Mouse (Mus musculus): ENCODE results near the gene Snapc2. TPM values are rescaled to one million over a fixed set of nuclear protein-coding genes. Genes with fewer than 3 reads are reported as not detected.

The Snapc2 gene
- polyA plus RNA-seq, 1 experiment from 2014 or later = 58.5 TPM

DNA sequence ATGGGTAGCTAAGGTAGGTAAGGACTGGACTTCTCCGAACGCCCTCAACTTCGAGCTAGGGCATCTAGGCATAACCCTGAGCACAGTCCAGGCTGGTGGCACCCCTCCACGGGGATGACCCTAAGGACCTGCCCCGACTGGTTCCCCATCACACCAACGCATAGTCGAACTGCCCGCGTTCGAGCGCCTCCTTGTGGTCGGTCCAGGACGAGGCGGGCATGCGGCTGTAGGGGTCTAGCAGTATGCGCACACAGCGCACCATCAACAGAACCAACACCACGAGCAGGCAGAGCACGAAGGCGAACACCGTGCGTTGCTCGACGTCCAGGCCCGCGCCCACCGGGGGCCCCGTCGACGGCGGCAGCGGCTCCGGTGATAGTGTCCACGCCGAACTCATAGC is 5.4 kb downstream of the Snapc2 start:
- H3K4me1 ChIP-seq (replicated peaks) = peaks cover 49% of the 10 kb centered on the region
- H3K9me3 ChIP-seq = no peaks in the 10 kb centered on the region
- 2% methylated on average over 35 of the region's 35 CpGs for WGBS
- peak overlapping the region; percentile 97 for H3K27ac ChIP-seq (replicated peaks)
- ATAC-seq (ENCODE audit: low read depth) = peak; percentile 70
- no peaks in the 10 kb centered on the region for H3K27me3 ChIP-seq
- peaks cover 65% of the 10 kb centered on the region for H3K36me3 ChIP-seq
- peak overlapping the region; percentile 72 for H3K4me2 ChIP-seq
- peak overlapping the region; percentile 78 for H3K4me3 ChIP-seq
- peak overlapping the region; percentile 89 for H3K9ac ChIP-seq

DNA sequence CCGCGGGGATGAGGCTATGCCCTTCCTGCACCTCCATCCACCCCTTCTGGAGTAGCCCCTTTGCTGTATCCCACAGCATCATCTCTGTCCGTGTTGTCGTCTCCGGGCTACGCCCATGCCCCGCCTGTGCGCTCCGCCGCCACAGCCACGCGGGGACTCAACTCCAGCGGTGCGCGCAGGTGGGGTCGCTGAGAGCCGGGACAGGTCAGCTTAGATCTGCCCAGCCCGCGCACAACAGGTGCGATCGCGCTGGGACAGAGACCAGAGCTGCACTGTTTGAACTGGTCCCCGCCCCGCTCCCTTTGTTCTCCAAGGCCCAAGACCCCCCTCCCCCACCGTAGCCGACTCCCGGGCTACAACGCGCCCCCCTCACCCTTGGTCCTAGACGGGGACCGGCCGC is 5.8 kb downstream of the Snapc2 start:
- Histone ChIP-seq H3K27me3 (no peaks in the 10 kb centered on the region), H3K9me3 (no peaks in the 10 kb centered on the region), H3K9ac (peak overlapping the region; percentile 89), H3K4me2 (peak overlapping the region; percentile 72), H3K4me3 (peak overlapping the region; percentile 78), H3K27ac (replicated peaks) (peak overlapping the region; percentile 97), H3K36me3 (peaks cover 70% of the 10 kb centered on the region), H3K4me1 (replicated peaks) (peaks cover 47% of the 10 kb centered on the region)
- under 1% methylated on average over 32 of the region's 32 CpGs for WGBS
- peak; percentile 80 for ATAC-seq (ENCODE audit: low read depth)

DNA sequence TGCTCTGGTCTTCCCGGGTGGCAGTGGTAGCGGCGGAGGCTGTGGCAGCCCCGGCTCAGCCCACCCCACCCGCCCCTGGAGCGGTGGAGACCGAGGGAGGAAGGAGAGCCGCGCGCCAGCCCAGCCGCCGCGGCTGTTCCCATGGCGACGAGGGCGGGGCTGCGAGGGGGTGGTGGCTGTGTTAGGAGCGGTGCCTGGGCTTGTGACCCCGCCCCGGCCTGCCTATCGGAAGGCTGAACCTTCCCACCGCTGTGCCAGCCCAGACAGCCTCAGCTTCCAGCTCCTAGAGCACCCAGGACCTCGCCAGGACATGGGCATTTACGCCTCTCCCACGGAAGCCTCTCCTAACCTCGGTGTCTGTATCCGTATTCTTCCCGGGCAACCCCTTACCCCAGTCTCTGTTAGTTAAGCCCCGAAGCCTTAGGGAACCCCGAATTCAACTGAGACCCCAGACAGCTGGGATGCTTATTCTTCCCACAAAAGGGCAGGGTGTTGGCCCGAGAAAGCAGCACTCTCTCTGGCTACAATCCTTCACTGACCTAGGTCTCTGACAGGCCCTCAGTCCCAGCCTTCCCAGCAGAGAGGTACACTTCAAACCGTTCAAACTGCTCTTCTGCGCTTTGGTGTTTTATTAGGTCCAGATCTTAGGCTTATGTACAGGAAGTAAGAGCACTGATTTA is 6.4 kb downstream of the Snapc2 start, which contains the start of gene Ctxn1:
Gene Ctxn1 (minus strand): TSS at position 150 of the 680 bp plus-strand sequence.
- Histone ChIP-seq H3K4me3 (peak within 1 kb of the TSS; percentile 78), H3K27ac (replicated peaks) (peak within 1 kb of the TSS; percentile 97), H3K4me2 (peak within 1 kb of the TSS; percentile 72), H3K36me3 (peaks cover 75% of the 10 kb centered on the region), H3K9ac (peak within 1 kb of the TSS; percentile 89), H3K9me3 (no peaks in the 10 kb centered on the region), H3K27me3 (no peaks in the 10 kb centered on the region), H3K4me1 (replicated peaks) (peaks cover 41% of the 10 kb centered on the region)
- whole genome bisulfite sequencing = 5% methylated on average over 33 of the region's 33 CpGs
- peak; percentile 92 for ATAC-seq (ENCODE audit: low read depth)

DNA sequence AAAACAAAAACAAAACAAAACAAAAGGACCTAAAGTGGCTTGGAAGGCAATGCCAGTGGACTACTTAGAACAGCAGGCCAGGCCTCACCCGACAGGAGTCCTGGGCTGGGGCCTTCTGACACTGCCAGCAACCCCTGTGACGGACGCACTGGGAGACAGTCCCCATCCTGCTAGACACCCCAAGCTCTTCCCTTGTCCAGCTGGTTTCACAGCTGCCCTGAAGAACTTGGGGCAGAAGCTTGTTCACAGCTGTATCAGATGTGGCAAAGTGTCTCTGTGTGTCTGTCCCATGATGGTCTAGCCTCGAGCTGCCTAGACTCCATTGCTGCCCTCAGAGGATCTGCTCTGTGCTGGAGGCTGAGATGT is 6.9 kb downstream of the Snapc2 start:
- H3K4me3 ChIP-seq = no peak overlapping the region
- H3K4me2 ChIP-seq = peak overlapping the region; percentile 72; the same call in 1 of the 2 replicates
- peak overlapping the region; percentile 89 for H3K9ac ChIP-seq
- no peaks in the 10 kb centered on the region for H3K9me3 ChIP-seq
- H3K27me3 ChIP-seq = no peaks in the 10 kb centered on the region
- ATAC-seq (ENCODE audit: low read depth) = no peak
- H3K27ac ChIP-seq (replicated peaks) = peak overlapping the region; percentile 97
- peaks cover 37% of the 10 kb centered on the region for H3K4me1 ChIP-seq (replicated peaks)
- peaks cover 75% of the 10 kb centered on the region for H3K36me3 ChIP-seq
- WGBS = 85% methylated on average over 4 of the region's 4 CpGs

DNA sequence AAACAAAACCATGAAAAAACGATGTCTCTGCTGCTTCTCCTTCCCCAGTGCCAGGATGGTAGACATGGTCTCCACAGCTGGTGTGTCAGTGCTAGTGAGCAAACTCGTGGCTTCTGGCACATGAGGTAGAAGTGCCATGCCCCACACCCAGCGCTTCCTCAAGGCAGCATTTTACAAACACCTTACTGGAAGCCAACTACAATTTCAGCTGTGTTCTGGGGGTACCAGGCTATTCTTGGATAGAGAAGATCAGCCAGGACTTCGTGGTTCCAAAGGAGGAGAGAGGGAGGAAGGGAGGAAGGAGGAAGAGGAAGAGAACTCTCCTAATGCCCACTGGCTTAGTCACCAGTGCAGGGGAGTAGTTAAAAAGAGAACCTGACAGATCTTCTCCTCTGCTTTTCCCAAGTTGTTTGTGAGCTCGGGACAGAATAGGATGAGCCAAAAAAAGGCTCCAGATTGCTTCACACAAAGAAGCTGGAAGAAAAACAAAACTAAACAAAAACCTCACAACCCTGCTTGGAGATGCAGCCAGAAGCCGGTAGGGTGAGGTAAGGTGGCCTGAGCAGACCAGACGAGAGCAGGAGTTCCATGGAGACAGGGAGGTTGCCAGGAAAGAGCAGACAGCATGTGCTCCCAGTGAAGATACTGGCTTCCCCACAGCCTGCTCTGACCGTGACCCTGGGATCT is 10.4 kb downstream of the Snapc2 start:
- Histone ChIP-seq H3K4me3 (no peak overlapping the region), H3K27me3 (no peaks in the 10 kb centered on the region), H3K4me2 (no peak overlapping the region), H3K9ac (no peak overlapping the region), H3K4me1 (replicated peaks) (peaks cover 10% of the 10 kb centered on the region), H3K27ac (replicated peaks) (no peak overlapping the region), H3K36me3 (peaks cover 85% of the 10 kb centered on the region), H3K9me3 (no peaks in the 10 kb centered on the region)
- WGBS = 91% methylated on average over 8 of the region's 8 CpGs
- ATAC-seq (ENCODE audit: low read depth) = no peak

DNA sequence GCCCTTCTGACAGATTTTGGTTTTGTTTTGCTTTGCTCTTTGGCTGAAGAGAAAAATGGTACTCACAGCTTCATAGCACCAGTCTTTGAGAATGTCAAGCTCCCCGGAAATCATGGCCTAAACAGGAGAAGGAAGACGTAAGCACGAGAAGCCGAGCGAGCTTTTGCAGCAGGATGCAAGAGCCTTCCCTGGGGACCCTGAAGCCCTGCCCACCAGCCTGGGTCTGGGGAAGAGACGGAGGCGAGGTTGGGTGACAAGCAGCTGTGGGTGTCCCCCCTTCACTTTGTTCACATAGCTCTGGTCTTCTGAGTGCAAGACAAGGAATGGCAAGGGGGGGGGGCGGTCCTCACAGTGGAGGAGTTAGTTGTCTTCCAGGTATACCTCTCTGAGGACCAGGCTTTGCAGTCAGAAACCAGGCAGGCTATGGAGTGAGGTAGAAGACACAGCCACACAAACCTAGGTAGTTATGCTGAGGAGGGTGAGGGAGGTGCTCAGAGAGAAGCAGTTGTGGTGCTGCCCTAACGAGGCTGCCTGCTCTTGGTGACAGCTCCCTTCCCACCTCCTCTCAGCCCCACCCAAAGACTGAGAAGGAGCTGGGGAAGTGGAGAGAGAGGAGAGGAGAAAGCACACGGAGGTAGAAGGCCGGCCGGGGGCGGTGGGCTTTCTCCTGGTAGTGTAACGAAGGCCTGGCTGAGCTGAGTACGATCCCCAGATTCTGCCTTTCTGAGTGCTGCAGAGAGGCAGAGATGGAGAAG is 12.5 kb downstream of the Snapc2 start:
- H3K9ac ChIP-seq = no peak overlapping the region
- H3K4me1 ChIP-seq (replicated peaks) = no peaks in the 10 kb centered on the region
- no peak overlapping the region for H3K4me3 ChIP-seq
- peaks cover 99% of the 10 kb centered on the region for H3K36me3 ChIP-seq
- no peak overlapping the region for H3K27ac ChIP-seq (replicated peaks)
- ATAC-seq (ENCODE audit: low read depth) = no peak
- no peak overlapping the region for H3K4me2 ChIP-seq
- no peaks in the 10 kb centered on the region for H3K9me3 ChIP-seq
- 95% methylated on average over 15 of the region's 15 CpGs for WGBS
- H3K27me3 ChIP-seq = no peaks in the 10 kb centered on the region

DNA sequence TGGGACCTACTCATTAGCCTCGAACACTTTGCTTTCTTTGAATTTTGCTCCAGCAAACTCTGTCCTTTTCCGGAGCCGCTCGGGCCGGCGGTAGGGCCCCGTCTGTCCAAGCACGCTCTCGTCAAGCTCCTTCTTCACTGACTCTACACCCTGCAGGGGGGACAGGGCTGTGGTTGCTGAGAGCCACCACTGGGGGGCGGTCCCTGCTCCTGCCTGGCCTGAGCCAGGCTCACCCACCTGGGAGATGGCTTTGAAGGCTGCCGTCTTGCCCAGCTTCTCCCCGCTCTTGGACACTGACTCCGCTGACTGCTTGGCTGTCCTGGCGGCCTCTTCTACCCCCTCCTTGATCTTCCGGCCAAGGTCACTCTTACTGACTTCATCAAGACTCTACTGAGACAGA is 14.7 kb downstream of the Snapc2 start:
- H3K36me3 ChIP-seq = peaks cover 98% of the 10 kb centered on the region
- 82% methylated on average over 15 of the region's 15 CpGs for WGBS
- no peaks in the 10 kb centered on the region for H3K27me3 ChIP-seq
- no peak overlapping the region for H3K4me3 ChIP-seq
- no peaks in the 10 kb centered on the region for H3K9me3 ChIP-seq
- peak; percentile 40; the same call in 1 of the 2 replicates for ATAC-seq (ENCODE audit: low read depth)
- H3K9ac ChIP-seq = no peak overlapping the region
- no peak overlapping the region for H3K4me2 ChIP-seq
- no peaks in the 10 kb centered on the region for H3K4me1 ChIP-seq (replicated peaks)
- no peak overlapping the region for H3K27ac ChIP-seq (replicated peaks)

DNA sequence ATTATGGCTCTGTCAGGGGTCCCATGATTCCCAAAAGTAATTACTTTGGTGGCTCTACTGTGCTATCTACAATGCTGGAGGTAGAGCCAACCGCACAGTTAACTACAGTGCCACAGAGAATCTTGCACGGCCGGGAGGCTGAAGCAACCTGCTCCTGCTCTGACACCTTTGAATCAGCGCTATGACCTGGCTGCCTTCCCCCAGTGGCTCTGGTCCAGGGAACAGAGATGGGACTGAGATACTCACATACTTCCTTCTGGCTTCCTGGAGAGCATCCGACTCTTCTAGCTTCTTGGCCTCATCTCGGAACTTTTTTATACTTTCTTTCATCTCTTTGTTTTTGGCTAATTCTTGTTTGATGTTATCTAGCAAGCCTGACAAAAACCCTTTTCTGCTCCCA is 16.7 kb downstream of the Snapc2 start:
- Histone ChIP-seq H3K4me1 (replicated peaks) (peaks cover 3% of the 10 kb centered on the region), H3K36me3 (peaks cover 92% of the 10 kb centered on the region), H3K9ac (no peak overlapping the region), H3K4me2 (no peak overlapping the region), H3K27ac (replicated peaks) (no peak overlapping the region), H3K4me3 (no peak overlapping the region), H3K9me3 (no peaks in the 10 kb centered on the region), H3K27me3 (no peaks in the 10 kb centered on the region)
- no peak for ATAC-seq (ENCODE audit: low read depth)
- WGBS = 90% methylated on average over 6 of the region's 6 CpGs

DNA sequence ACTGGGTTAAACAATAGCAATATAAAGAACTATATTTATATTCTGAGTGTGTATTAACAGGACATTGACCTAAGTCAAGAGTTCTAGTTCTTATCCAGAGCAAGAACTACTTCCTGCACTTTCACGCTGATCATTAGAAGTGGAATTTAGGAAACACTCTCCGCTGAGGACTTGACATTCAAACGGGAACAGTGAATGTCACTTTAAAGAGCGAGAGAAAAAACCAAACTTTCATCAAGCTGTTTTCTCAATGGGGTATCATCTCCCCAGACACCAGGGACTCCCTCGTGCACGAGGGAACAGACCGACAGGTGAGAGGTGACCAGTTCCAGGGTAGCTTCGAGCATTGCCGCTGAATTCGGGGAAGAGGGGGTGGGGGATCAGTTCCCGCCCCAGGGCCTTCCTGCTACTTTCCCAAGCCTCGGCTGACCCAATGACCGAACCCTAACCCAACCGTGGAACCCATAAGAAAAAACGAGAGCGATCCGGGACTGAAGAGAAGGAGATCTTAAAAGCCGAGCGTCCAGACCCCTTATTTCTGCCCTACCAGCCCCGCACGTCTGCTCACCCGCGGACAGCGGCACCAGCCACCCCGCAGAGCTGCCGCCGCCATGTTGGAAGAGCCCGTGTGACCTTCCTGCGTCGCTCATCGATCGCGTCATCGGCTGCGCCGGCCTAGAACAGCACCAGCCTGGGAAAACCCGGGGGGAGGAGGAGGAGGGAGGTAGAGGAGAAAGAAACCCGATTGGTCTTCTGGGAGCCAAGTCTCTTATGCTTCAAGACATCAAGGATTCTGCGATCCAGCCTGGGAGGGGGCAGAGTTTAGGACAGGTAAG is 22.6 kb downstream of the Snapc2 start, which contains the start of gene Timm44:
Gene Timm44 (minus strand): TSS at position 639 of the 836 bp plus-strand sequence.
- WGBS = under 1% methylated on average over 39 of the region's 39 CpGs
- ATAC-seq (ENCODE audit: low read depth) = peak; percentile 96
- Histone ChIP-seq H3K4me3 (peak within 1 kb of the TSS; percentile 75), H3K9me3 (no peaks in the 10 kb centered on the region), H3K27ac (replicated peaks) (peak within 1 kb of the TSS; percentile 77), H3K9ac (peak within 1 kb of the TSS; percentile 83), H3K27me3 (no peaks in the 10 kb centered on the region), H3K4me1 (replicated peaks) (peaks cover 14% of the 10 kb centered on the region), H3K36me3 (peaks cover 33% of the 10 kb centered on the region), H3K4me2 (peak within 1 kb of the TSS; percentile 62)

DNA sequence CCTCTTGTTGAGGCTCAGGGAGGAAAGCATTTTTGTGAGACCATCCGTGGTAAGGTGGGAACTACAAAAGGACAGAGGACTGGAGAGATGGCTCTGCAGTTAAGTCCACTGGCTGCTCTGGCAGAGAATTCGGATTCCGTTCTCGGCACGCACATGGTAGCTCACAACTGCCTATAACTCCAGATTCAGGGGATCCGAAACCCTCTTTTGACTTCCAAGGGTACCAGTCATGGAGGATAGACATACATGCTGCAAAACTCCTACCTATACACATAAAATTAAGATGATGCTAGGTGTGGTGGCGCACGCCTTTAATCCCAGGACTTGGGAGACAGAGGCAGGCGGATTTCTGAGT is 23.2 kb downstream of the Snapc2 start:
- Histone ChIP-seq H3K9me3 (no peaks in the 10 kb centered on the region), H3K4me1 (replicated peaks) (peaks cover 14% of the 10 kb centered on the region), H3K27me3 (no peaks in the 10 kb centered on the region), H3K36me3 (peaks cover 29% of the 10 kb centered on the region), H3K9ac (peak overlapping the region; percentile 83), H3K4me2 (peak overlapping the region; percentile 62), H3K4me3 (peak overlapping the region; percentile 75), H3K27ac (replicated peaks) (peak overlapping the region; percentile 77)
- WGBS = 32% methylated on average over 9 of the region's 9 CpGs
- ATAC-seq (ENCODE audit: low read depth) = no peak; the same call in 1 of the 2 replicates

DNA sequence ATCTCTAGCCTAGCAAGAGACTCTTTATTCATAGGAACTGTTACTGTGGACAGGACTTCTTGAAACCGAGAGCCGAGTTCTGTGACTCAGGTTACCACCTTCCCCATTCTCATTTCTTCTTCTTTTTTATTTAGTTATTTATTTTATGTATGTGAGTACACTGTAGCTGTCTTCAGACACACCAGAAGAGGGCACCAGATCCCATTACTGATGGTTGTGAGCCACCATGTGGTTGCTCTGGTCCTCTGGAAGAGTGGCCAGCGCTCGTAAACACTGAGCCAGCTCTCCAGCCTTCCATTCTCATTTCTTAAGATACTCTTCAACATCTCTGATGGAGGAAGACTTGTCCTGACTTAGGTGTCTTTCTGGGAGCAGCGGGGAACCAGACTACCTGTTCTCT is 39.9 kb downstream of the Snapc2 start:
- 84% methylated on average over 5 of the region's 5 CpGs for WGBS
- H3K36me3 ChIP-seq = peaks cover 95% of the 10 kb centered on the region
- no peaks in the 10 kb centered on the region for H3K4me1 ChIP-seq (replicated peaks)

More for the DNA sequence above, 39.9 kb downstream of the Snapc2 start:
- no peaks in the 10 kb centered on the region for H3K27me3 ChIP-seq
- H3K9me3 ChIP-seq = no peaks in the 10 kb centered on the region
- no peak for ATAC-seq (ENCODE audit: low read depth)
- H3K4me3 ChIP-seq = no peak overlapping the region
- no peak overlapping the region for H3K27ac ChIP-seq (replicated peaks)
- no peak overlapping the region for H3K9ac ChIP-seq
- no peak overlapping the region for H3K4me2 ChIP-seq
